Mouse (Mus musculus): Measurements from ENCODE around the gene Rnf130. TPM values are rescaled to one million over a fixed set of nuclear protein-coding genes. Genes with fewer than 3 reads are reported as not detected.
A peak's percentile ranks its signal among the peaks of the same experiment; 100 is the strongest.

Gene Rnf130
- polyA plus RNA-seq, 1 experiment from 2014 or later, result 68.2 TPM

- Histone ChIP-seq H3K36me3 (replicated peaks) (peaks cover 77% of the 10 kb centered on the region), H3K27me3 (replicated peaks) (no peaks in the 10 kb centered on the region), H3K9ac (no peak overlapping the region), H3K4me1 (no peaks in the 10 kb centered on the region), H3K9me3 (no peaks in the 10 kb centered on the region), H3K4me3 (no peak overlapping the region), H3K4me2 (no peak overlapping the region), H3K27ac (no peak overlapping the region)
- no peak for ATAC-seq (replicated peaks)
- WGBS, result 93% methylated on average over 9 of the region's 9 CpGs
These were observed 124.5 kb downstream of the Rnf130 start for GRCm38 (mm10) chr11:50149603-50150150.

DNA sequence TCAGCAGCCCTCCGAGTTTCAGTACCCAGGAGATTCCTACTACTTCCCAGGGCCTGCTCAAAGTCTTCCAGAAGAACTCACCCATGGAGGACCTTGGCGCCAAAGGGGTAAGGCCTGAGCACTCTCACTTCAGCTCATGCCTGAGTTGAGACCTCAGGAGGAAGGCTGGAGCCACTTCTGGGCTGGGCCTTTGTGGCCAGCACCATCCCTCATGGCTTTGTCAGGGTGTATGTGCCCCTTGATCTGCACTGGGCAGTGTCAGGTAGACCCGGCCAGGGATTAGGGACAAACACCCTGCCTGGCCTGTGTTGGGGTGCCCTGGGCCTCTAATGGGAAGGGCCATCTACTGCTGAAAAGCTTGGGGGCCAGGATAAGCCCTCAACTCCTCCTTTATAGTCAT, 126.2 kb downstream of the Rnf130 start:
- WGBS, result 81% methylated on average over 3 of the region's 3 CpGs

DNA sequence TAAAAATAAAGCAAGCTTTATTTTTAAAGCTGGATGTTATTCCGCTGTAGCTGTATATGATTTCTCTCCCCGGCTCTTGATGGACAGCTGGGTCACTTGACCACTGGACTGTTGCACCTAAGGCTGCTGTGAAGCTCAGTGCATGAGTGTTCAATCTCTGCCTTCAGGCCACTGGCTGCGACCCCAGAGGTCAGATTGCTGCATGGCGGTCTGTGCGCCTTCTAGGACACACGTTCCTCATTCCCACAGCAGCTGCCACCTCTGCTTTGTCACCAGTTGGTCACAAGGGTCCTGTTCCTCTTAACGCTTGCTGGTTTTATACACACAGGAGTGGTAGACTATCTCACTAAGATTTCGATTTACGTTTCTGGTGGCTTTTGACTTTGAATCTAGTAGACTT, 129.0 kb downstream of the Rnf130 start:
- Histone ChIP-seq H3K9me3 (no peaks in the 10 kb centered on the region), H3K27me3 (replicated peaks) (no peaks in the 10 kb centered on the region), H3K4me1 (no peaks in the 10 kb centered on the region), H3K4me3 (no peak overlapping the region), H3K9ac (no peak overlapping the region), H3K36me3 (replicated peaks) (peaks cover 78% of the 10 kb centered on the region), H3K4me2 (no peak overlapping the region), H3K27ac (no peak overlapping the region)
- WGBS, result 81% methylated on average over 9 of the region's 9 CpGs
- no peak for ATAC-seq (replicated peaks)

More for the DNA sequence above, 126.2 kb downstream of the Rnf130 start:
- ATAC-seq (replicated peaks), result no peak
- Histone ChIP-seq H3K4me1 (no peaks in the 10 kb centered on the region), H3K27ac (no peak overlapping the region), H3K9me3 (no peaks in the 10 kb centered on the region), H3K36me3 (replicated peaks) (peaks cover 74% of the 10 kb centered on the region), H3K9ac (no peak overlapping the region), H3K4me2 (no peak overlapping the region), H3K4me3 (no peak overlapping the region), H3K27me3 (replicated peaks) (no peaks in the 10 kb centered on the region)

MicroRNAs encoded within 50 kb of the gene (microRNA counts, 519-probe panel; counts per million panel counts)
- microRNA mmu-miR-340-3p (2,503 counts per million, percentile 50 among the panel's probes with 10 or more counts), microRNA mmu-miR-340-5p (4,209 counts per million, percentile 93 among the panel's probes with 10 or more counts)

Small RNAs within 50 kb of the gene (microRNA-seq; reads per million reads assigned to microRNA genes)
- 851 reads per million, percentile 78 among the genes with 10 or more reads in this experiment for gene Mir340

Other genes starting within 250 kb of the Rnf130 start
- gene Gfpt2, start 231.2 kb upstream of the Rnf130 start, polyA plus RNA-seq (2015; fragmentation: Nextera tagmentation; extraction: Ambion mirVana), result 6.1 and 6.7 TPM in 2 replicates
- gene Mapk9, start 178.6 kb upstream of the Rnf130 start, polyA plus RNA-seq (2015; fragmentation: Nextera tagmentation; extraction: Ambion mirVana), result 63.3 and 68.7 TPM in 2 replicates
- 28.0 and 29.8 TPM in 2 replicates for gene Rasgef1c, start 123.5 kb upstream of the Rnf130 start, polyA plus RNA-seq (2015; fragmentation: Nextera tagmentation; extraction: Ambion mirVana)
- 42.8 and 43.2 TPM in 2 replicates for gene Tbc1d9b, start 106.0 kb downstream of the Rnf130 start, polyA plus RNA-seq (2015; fragmentation: Nextera tagmentation; extraction: Ambion mirVana)
- 38.1 and 39.3 TPM in 2 replicates for gene Mrnip, start 149.1 kb downstream of the Rnf130 start, polyA plus RNA-seq (2015; fragmentation: Nextera tagmentation; extraction: Ambion mirVana)
- gene Sqstm1, start 185.5 kb downstream of the Rnf130 start, polyA plus RNA-seq (2015; fragmentation: Nextera tagmentation; extraction: Ambion mirVana), result 392 and 438 TPM in 2 replicates
- gene Mgat4b, start 185.5 kb downstream of the Rnf130 start, polyA plus RNA-seq (2015; fragmentation: Nextera tagmentation; extraction: Ambion mirVana), result 54.6 and 57.9 TPM in 2 replicates
- gene Ltc4s, start 213.3 kb downstream of the Rnf130 start, polyA plus RNA-seq (2015; fragmentation: Nextera tagmentation; extraction: Ambion mirVana), result 1.9 and 2.3 TPM in 2 replicates